Mouse (Mus musculus): ENCODE data around the gene Sox8. TPM values are rescaled to one million over a fixed set of nuclear protein-coding genes. Genes with fewer than 3 reads are reported as not detected.

The Sox8 gene
- polyA plus RNA-seq, 1 experiment from 2014 or later: 0.79 TPM

- no peak for TF ChIP-seq CTCF (IDR thresholded peaks at IDR 0.05; ENCODE audit: low read depth)
- no peaks in the 10 kb centered on the region for H3K9me3 ChIP-seq (ENCODE audit: low read depth, low read length)
- H3K9ac ChIP-seq: peak overlapping the region; percentile 82
- 5% methylated on average over 21 of the region's 21 CpGs for WGBS
- peaks cover 5% of the 10 kb centered on the region; the same call in 1 of the 2 replicates for H3K4me1 ChIP-seq (ENCODE audit: insufficient read depth)
- H3K27me3 ChIP-seq (ENCODE audit: insufficient read depth, low read length): no peaks in the 10 kb centered on the region
- peak overlapping the region; percentile 52; the same call in 1 of the 2 replicates for H3K27ac ChIP-seq (ENCODE audit: low read depth)
- ATAC-seq (ENCODE audit: insufficient read depth) (peak; percentile 71), DNase-seq (no peak)
- peak overlapping the region; percentile 80 for H3K4me3 ChIP-seq (ENCODE audit: low read depth, low read length)
- H3K36me3 ChIP-seq (ENCODE audit: insufficient read depth): no peaks in the 10 kb centered on the region
- peak overlapping the region; percentile 92 for H3K4me2 ChIP-seq
Observed at GRCm38 (mm10) chr17:25579332-25580047, 9.0 kb upstream of the Sox8 start.

GRCm38 (mm10) chr17:25578920-25579319 is 8.4 kb upstream of the Sox8 start, which contains the start of gene Lmf1:
Gene Lmf1, plus strand, starts transcription at chr17:25579085.
- peak within 1 kb of the TSS; percentile 80 for H3K4me3 ChIP-seq (ENCODE audit: low read depth, low read length)
- H3K9me3 ChIP-seq (ENCODE audit: low read depth, low read length): no peaks in the 10 kb centered on the region
- H3K27me3 ChIP-seq (ENCODE audit: insufficient read depth, low read length): no peaks in the 10 kb centered on the region
- peak within 1 kb of the TSS; percentile 52; the same call in 1 of the 2 replicates for H3K27ac ChIP-seq (ENCODE audit: low read depth)
- WGBS: 0% methylated on average over 31 of the region's 31 CpGs
- ATAC-seq (ENCODE audit: insufficient read depth) (peak; percentile 98), DNase-seq (peak; percentile 99)
- H3K4me1 ChIP-seq (ENCODE audit: insufficient read depth): peaks cover 5% of the 10 kb centered on the region; the same call in 1 of the 2 replicates
- TF ChIP-seq CTCF (IDR thresholded peaks at IDR 0.05; ENCODE audit: low read depth): peak; percentile 47
- peak within 1 kb of the TSS; percentile 92 for H3K4me2 ChIP-seq
- no peaks in the 10 kb centered on the region for H3K36me3 ChIP-seq (ENCODE audit: insufficient read depth)
- peak within 1 kb of the TSS; percentile 82 for H3K9ac ChIP-seq

GRCm38 (mm10) chr17:25577702-25578101 is 7.2 kb upstream of the Sox8 start:
- H3K27me3 ChIP-seq (ENCODE audit: insufficient read depth, low read length): no peaks in the 10 kb centered on the region
- no peak overlapping the region for H3K4me2 ChIP-seq
- peaks cover 5% of the 10 kb centered on the region; the same call in 1 of the 2 replicates for H3K4me1 ChIP-seq (ENCODE audit: insufficient read depth)
- no peak for ATAC-seq (ENCODE audit: insufficient read depth)
- no peak overlapping the region for H3K27ac ChIP-seq (ENCODE audit: low read depth)
- TF ChIP-seq CTCF (IDR thresholded peaks at IDR 0.05; ENCODE audit: low read depth): no peak
- H3K4me3 ChIP-seq (ENCODE audit: low read depth, low read length): no peak overlapping the region
- WGBS: 49% methylated on average over 2 of the region's 2 CpGs
- DNase-seq: no peak
- H3K9ac ChIP-seq: no peak overlapping the region
- H3K9me3 ChIP-seq (ENCODE audit: low read depth, low read length): no peaks in the 10 kb centered on the region
- H3K36me3 ChIP-seq (ENCODE audit: insufficient read depth): no peaks in the 10 kb centered on the region

DNA sequence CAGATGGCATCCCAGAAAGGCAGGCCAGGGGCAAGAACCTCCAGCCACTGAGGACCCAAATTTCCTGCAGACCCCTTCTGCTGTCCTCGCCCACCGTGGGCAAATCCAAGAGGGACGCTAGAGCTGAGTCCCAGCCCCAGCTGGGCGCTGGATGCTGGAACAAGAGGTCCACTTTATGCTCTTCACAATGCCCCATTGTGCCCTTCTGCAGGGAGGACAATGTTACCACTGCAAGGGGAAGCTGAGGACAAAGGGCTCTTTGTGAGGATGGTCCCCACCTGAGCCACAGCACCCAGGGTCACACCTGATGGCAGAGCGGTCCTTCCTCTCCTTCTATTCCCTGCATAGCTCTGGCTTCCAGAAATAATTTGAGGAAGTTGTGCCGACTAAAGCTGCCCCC is 6.8 kb upstream of the Sox8 start:
- Histone ChIP-seq H3K27ac (ENCODE audit: low read depth) (no peak overlapping the region), H3K4me3 (ENCODE audit: low read depth, low read length) (no peak overlapping the region), H3K9me3 (ENCODE audit: low read depth, low read length) (no peaks in the 10 kb centered on the region), H3K4me1 (ENCODE audit: insufficient read depth) (peaks cover 5% of the 10 kb centered on the region; the same call in 1 of the 2 replicates), H3K4me2 (no peak overlapping the region), H3K9ac (no peak overlapping the region), H3K36me3 (ENCODE audit: insufficient read depth) (no peaks in the 10 kb centered on the region), H3K27me3 (ENCODE audit: insufficient read depth, low read length) (no peaks in the 10 kb centered on the region)
- DNase-seq: no peak
- no peak for TF ChIP-seq CTCF (IDR thresholded peaks at IDR 0.05; ENCODE audit: low read depth)
- ATAC-seq (ENCODE audit: insufficient read depth): no peak
- 62% methylated on average over 6 of the region's 6 CpGs for WGBS

DNA sequence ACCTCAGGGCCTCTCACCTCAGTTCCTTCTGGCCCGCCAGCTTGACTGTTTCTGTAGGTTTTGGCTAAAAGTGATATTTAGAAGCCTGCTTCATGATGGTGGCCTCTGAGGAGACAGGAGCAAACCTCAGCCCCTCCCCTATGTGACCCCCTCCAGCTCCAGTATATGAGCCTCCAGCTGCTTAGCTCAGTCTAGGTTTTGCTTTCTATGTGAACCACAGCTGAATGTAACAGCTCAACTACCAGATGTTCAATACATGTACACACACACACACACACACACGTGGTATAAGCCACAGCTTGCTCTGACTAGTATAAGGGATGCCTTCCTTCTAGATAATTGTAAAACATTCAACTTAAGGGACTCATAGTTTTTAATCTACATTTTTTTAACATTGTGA is 5.5 kb upstream of the Sox8 start:
- H3K9ac ChIP-seq: no peak overlapping the region
- 63% methylated on average over 2 of the region's 2 CpGs for WGBS
- ATAC-seq (ENCODE audit: insufficient read depth) (no peak), DNase-seq (no peak)
- H3K9me3 ChIP-seq (ENCODE audit: low read depth, low read length): no peaks in the 10 kb centered on the region
- H3K27ac ChIP-seq (ENCODE audit: low read depth): no peak overlapping the region
- no peak overlapping the region for H3K4me2 ChIP-seq
- H3K36me3 ChIP-seq (ENCODE audit: insufficient read depth): no peaks in the 10 kb centered on the region
- H3K4me1 ChIP-seq (ENCODE audit: insufficient read depth): peaks cover 5% of the 10 kb centered on the region; the same call in 1 of the 2 replicates
- peaks cover 3% of the 10 kb centered on the region; the same call in 1 of the 2 replicates for H3K27me3 ChIP-seq (ENCODE audit: insufficient read depth, low read length)
- H3K4me3 ChIP-seq (ENCODE audit: low read depth, low read length): no peak overlapping the region
- TF ChIP-seq CTCF (IDR thresholded peaks at IDR 0.05; ENCODE audit: low read depth): no peak

DNA sequence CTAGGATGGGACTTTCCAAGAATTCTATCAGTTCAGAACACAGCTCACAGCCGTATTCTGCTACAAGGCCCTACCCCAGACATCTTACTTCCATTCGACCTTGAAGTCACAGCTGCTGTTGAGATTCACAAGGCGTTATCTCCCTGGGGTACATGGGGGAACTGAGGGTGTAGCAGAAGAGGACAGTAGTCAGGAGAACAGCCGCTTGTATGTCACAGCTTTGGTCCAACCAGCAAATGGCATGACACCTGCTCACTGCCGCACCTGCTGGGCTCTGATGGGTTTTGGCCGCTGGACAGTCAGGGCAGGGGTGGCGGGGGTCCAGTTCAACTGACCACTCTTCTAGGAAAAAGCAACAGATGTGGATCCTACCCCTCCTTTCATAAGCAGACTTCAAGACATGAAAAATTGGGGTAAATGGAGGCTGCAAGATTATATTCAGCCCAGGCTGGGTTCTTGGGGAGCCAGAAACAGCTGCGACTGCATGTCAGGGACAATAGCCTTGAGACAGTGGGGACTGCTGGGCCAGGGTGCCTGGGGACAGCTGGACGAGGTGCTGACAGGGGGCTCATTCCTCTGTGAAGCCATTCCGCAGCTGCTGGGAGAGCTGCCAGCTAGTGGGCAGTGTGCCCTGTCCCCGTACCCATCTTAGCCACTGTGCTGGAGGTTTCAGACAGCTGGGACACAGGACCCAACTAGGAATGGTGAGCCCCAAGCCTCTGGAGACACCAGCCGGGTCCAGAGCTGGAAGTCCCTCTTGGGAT is 4.9 kb upstream of the Sox8 start:
- Histone ChIP-seq H3K36me3 (ENCODE audit: insufficient read depth) (no peaks in the 10 kb centered on the region), H3K9me3 (ENCODE audit: low read depth, low read length) (no peaks in the 10 kb centered on the region), H3K27me3 (ENCODE audit: insufficient read depth, low read length) (peaks cover 4% of the 10 kb centered on the region), H3K4me1 (ENCODE audit: insufficient read depth) (peaks cover 5% of the 10 kb centered on the region; the same call in 1 of the 2 replicates), H3K9ac (no peak overlapping the region), H3K4me2 (no peak overlapping the region), H3K4me3 (ENCODE audit: low read depth, low read length) (no peak overlapping the region), H3K27ac (ENCODE audit: low read depth) (no peak overlapping the region)
- WGBS: 62% methylated on average over 12 of the region's 12 CpGs
- peak; percentile 37 for DNase-seq
- TF ChIP-seq CTCF (IDR thresholded peaks at IDR 0.05; ENCODE audit: low read depth): no peak
- ATAC-seq (ENCODE audit: insufficient read depth): no peak

- TF ChIP-seq CTCF (IDR thresholded peaks at IDR 0.05; ENCODE audit: low read depth): no peak
- DNase-seq (no peak), ATAC-seq (ENCODE audit: insufficient read depth) (no peak)
- 5% methylated on average over 8 of the region's 8 CpGs for WGBS
- H3K27ac ChIP-seq (ENCODE audit: low read depth): no peak overlapping the region
- peaks cover 27% of the 10 kb centered on the region for H3K27me3 ChIP-seq (ENCODE audit: insufficient read depth, low read length)
- H3K4me2 ChIP-seq: peak overlapping the region; percentile 92
- peaks cover 4% of the 10 kb centered on the region; the same call in 1 of the 2 replicates for H3K4me1 ChIP-seq (ENCODE audit: insufficient read depth)
- H3K9me3 ChIP-seq (ENCODE audit: low read depth, low read length): no peaks in the 10 kb centered on the region
- peak overlapping the region; percentile 9; the same call in 1 of the 2 replicates for H3K9ac ChIP-seq
- peak overlapping the region; percentile 44 for H3K4me3 ChIP-seq (ENCODE audit: low read depth, low read length)
- no peaks in the 10 kb centered on the region for H3K36me3 ChIP-seq (ENCODE audit: insufficient read depth)
Observed at GRCm38 (mm10) chr17:25571453-25571820, 951 bp upstream of the Sox8 start.
